Mouse (Mus musculus) spleen, adult 2 months (tissue): ENCODE results near the gene Tdo2. TPM values are rescaled to one million over a fixed set of nuclear protein-coding genes. Genes with fewer than 3 reads are reported as not detected.

Source experiments
- DNase-seq, 2 experiments: peaks; one replicate each; pipeline versions ENCODE4 v3.0.0 to v3.0.0-alpha.2; 2012 to 2021; ENCODE audit warnings: low spot score in 2 of 2, low read depth in 1 of 2
- H3K27ac ChIP-seq: fragments of 200-500 bp; 2 replicates; pipeline ENCODE4 v1.5.1; 2012; ENCODE audit warnings: low read length, inconsistent platforms; ENCODE audit not compliant: insufficient read depth
- H3K27me3 ChIP-seq: fragments of 200-500 bp; 2 replicates; pipeline ENCODE4 v1.6.1; 2012; ENCODE audit warnings: mild to moderate bottlenecking, moderate library complexity, low read length, inconsistent platforms; ENCODE audit not compliant: control insufficient read depth, insufficient read depth
- H3K36me3 ChIP-seq: fragments of 200-500 bp; 2 replicates; pipeline ENCODE4 v1.6.1; 2012; ENCODE audit warnings: mild to moderate bottlenecking, low read length, inconsistent platforms; ENCODE audit not compliant: control insufficient read depth, insufficient read depth
- H3K4me1 ChIP-seq: fragments of 200-500 bp; 2 replicates; pipeline ENCODE4 v1.6.1; 2011; ENCODE audit warnings: inconsistent platforms; ENCODE audit not compliant: control insufficient read depth, insufficient read depth, insufficient read length
- H3K4me3 ChIP-seq: fragments of 200-500 bp; 2 replicates; pipeline ENCODE4 v1.5.1; 2011; ENCODE audit warnings: mild to moderate bottlenecking, inconsistent platforms; ENCODE audit not compliant: insufficient read depth, insufficient read length; ENCODE audit errors: extremely low read depth
- CTCF ChIP-seq: fragments of 200-500 bp; IDR thresholded peaks from 2 replicates; pipeline ENCODE4 v1.5.1; 2011; ENCODE audit warnings: mild to moderate bottlenecking, inconsistent platforms; ENCODE audit not compliant: insufficient read depth, insufficient read length, insufficient replicate concordance; ENCODE audit errors: extremely low read depth
- POLR2A ChIP-seq: fragments of 200-500 bp; IDR thresholded peaks from 2 replicates; pipeline ENCODE4 v1.6.1; 2011; ENCODE audit warnings: low read depth, low read length, inconsistent platforms
- WGBS: fragments of 180-500 bp; shearing (Covaris S2); methylation state at CpG from one replicate; pipeline ENCODE4 v1.1.7; 2018; 5-methylcytosine and 5-hydroxymethylcytosine counted together
- polyA plus RNA-seq: library from polyadenylated mRNA; depleted of rRNA; stranded (reverse); fragments of >200 nt; gene quantifications from 2 replicates; pipeline ENCODE4 v1.2.3, GENCODE M21; 2012; rRNA removed

The Tdo2 gene
- polyA plus RNA-seq, 1 experiment, result not detected

- 88% methylated on average over 3 of the region's 3 CpGs for WGBS
- Histone ChIP-seq H3K4me1 (no peaks in the 10 kb centered on the region), H3K27me3 (no peaks in the 10 kb centered on the region), H3K36me3 (no peaks in the 10 kb centered on the region), H3K27ac (no peak overlapping the region), H3K4me3 (no peak overlapping the region)
- no peak for TF ChIP-seq POLR2A
- TF ChIP-seq CTCF, result no peak
- DNase-seq, result no peak
These were observed 58.6 kb downstream of the Tdo2 start for GRCm38 (mm10) chr3:81917354-81917935.

- Histone ChIP-seq H3K4me3 (no peak overlapping the region), H3K27ac (no peak overlapping the region), H3K36me3 (no peaks in the 10 kb centered on the region), H3K27me3 (no peaks in the 10 kb centered on the region), H3K4me1 (no peaks in the 10 kb centered on the region)
- DNase-seq, result no peak
- TF ChIP-seq CTCF (no peak), POLR2A (no peak)
- WGBS, result 80% methylated on average over 5 of the region's 5 CpGs
These were observed 59.8 kb downstream of the Tdo2 start for GRCm38 (mm10) chr3:81916030-81916686.

- no peaks in the 10 kb centered on the region for H3K27me3 ChIP-seq
- no peak for DNase-seq
- no peak overlapping the region for H3K27ac ChIP-seq
- H3K4me3 ChIP-seq, result no peak overlapping the region
- H3K36me3 ChIP-seq, result no peaks in the 10 kb centered on the region
- WGBS, result 91% methylated on average over 6 of the region's 6 CpGs
- TF ChIP-seq CTCF (no peak), POLR2A (no peak)
- H3K4me1 ChIP-seq, result no peaks in the 10 kb centered on the region
These were observed 65.5 kb downstream of the Tdo2 start for GRCm38 (mm10) chr3:81910286-81911036.

Other genes with a start within 250 kb of the Tdo2 start
- 8.7 and 8.9 TPM in 2 replicates for gene Ctso, start 43.6 kb downstream of the Tdo2 start, polyA plus RNA-seq
- not detected in 2 replicates for gene Asic5, start 6.1 kb upstream of the Tdo2 start, polyA plus RNA-seq
- gene Gucy1b1, start 98.5 kb upstream of the Tdo2 start, polyA plus RNA-seq, result 2.3 and 2.4 TPM in 2 replicates
- 8.1 and 9.2 TPM in 2 replicates for gene Gucy1a1, start 169.6 kb upstream of the Tdo2 start, polyA plus RNA-seq